Mouse (Mus musculus) kidney, embryonic 16.5 days (tissue): ENCODE data around the gene Tmem104. TPM values are rescaled to one million over a fixed set of nuclear protein-coding genes. Genes with fewer than 3 reads are reported as not detected.

Experiments
- ATAC-seq: fragments of 200-750 bp; cut with Nextera tagmentation; 2 replicates; pipeline ENCODE4 v1.8.0; 2017; ENCODE audit warnings: moderate TSS enrichment; ENCODE audit not compliant: low FRiP score, low TSS enrichment
- H3K27ac ChIP-seq: fragments of 300-500 bp; sonication (generic); 2 replicates; pipeline ENCODE4 v1.5.1; 2014; ENCODE audit warnings: low read length
- H3K27me3 ChIP-seq: fragments of 300-500 bp; sonication (generic); 2 replicates; pipeline ENCODE4 v1.6.1; 2014; ENCODE audit warnings: low read length, control low read depth, mixed read lengths; ENCODE audit not compliant: insufficient read depth
- H3K36me3 ChIP-seq: fragments of 300-500 bp; sonication (generic); 2 replicates; pipeline ENCODE4 v1.6.1; 2014; ENCODE audit warnings: low read length, control low read depth, mixed read lengths; ENCODE audit not compliant: insufficient read depth
- H3K4me1 ChIP-seq: fragments of 300-500 bp; sonication (generic); 2 replicates; pipeline ENCODE4 v1.6.1; 2014; ENCODE audit warnings: low read length, control low read depth, mixed read lengths; ENCODE audit not compliant: insufficient read depth
- H3K4me2 ChIP-seq: fragments of 300-500 bp; sonication (generic); replicated peaks from 2 replicates; pipeline ENCODE4 v1.6.1; 2014; ENCODE audit warnings: low read depth, low read length
- H3K4me3 ChIP-seq: fragments of 300-500 bp; sonication (generic); 2 replicates; pipeline ENCODE4 v1.5.1; 2014; ENCODE audit warnings: mild to moderate bottlenecking, low read length
- H3K9ac ChIP-seq: fragments of 300-500 bp; sonication (generic); replicated peaks from 2 replicates; pipeline ENCODE4 v1.6.1; 2014; ENCODE audit warnings: low read length
- H3K9me3 ChIP-seq: fragments of 300-500 bp; sonication (generic); 2 replicates; pipeline ENCODE4 v1.6.1; 2016; ENCODE audit warnings: low read length, control low read depth
- WGBS: fragments of 180-500 bp; shearing (Covaris S2); extraction: QIAGEN DNeasy Blood & Tissue Kit; methylation state at CpG from one replicate; pipeline ENCODE4 v1.1.7; 2014; 5-methylcytosine and 5-hydroxymethylcytosine counted together
- polyA plus RNA-seq: library from polyadenylated mRNA; unstranded; fragments of >200 nt; fragmentation: Nextera tagmentation; extraction: Ambion mirVana; gene quantifications from 2 replicates; pipeline ENCODE4 v1.2.1, GENCODE M21; 2015

Tmem104 gene
- polyA plus RNA-seq, 1 experiment from 2014 or later = 13.8 TPM

DNA sequence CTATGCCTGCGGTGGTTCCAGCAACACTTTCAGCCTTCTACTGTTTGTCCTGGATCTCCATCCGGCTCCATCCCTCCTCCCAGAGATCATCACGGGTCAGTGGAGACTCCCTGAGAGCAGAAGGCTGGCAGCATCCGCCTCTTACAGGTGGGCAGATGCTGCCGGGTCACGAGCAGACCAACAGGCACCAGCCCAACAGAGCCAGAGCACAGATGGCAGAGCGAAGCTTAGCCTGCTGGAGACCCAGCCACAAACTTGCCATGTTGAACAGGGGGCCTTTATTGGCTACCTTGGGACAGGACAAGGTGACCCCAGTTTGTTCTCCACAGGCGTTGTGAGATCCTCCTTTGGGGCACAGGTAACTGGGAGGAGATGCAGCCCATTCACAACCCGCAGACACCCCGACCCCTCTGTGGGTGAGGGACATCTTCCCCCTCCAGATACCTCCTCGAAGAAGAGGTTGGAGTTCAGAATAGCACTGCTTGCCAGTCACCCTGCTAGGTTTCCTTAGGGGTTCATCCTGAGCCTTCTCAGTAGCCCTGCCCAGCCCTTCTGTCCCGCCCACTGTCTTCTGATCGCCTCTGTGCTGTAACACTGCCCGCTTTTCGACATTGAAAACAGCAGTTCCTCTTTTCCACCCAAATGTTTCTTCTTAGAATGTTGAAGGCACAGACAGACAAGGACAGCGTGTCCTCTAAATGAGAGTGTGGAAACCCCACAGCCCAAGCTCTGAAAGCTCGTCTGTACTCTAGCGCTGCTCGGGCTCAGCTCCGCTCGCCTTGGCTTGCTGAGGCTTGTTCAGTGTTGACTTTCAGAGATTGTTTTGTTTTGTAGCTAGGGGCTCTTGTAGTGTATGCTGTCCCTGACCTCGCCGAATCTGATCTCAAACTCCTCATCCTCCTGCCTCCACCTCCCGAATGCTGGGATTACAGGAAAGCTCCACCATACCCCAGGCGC is 21.8 kb downstream of the Tmem104 start:
- no peaks in the 10 kb centered on the region for H3K27me3 ChIP-seq
- 0 out of 2 replicates have a peak, but pooled peaks cover 6% of the 10 kb centered on the region for H3K4me1 ChIP-seq
- H3K4me3 ChIP-seq = no peak overlapping the region
- no peaks in the 10 kb centered on the region for H3K9me3 ChIP-seq
- no peak overlapping the region for H3K9ac ChIP-seq
- 65% methylated on average over 25 of the region's 25 CpGs for WGBS
- no peak overlapping the region for H3K4me2 ChIP-seq
- peaks cover 6% of the 10 kb centered on the region; the same call in 1 of the 2 replicates for H3K36me3 ChIP-seq
- ATAC-seq = no peak
- no peak overlapping the region for H3K27ac ChIP-seq

DNA sequence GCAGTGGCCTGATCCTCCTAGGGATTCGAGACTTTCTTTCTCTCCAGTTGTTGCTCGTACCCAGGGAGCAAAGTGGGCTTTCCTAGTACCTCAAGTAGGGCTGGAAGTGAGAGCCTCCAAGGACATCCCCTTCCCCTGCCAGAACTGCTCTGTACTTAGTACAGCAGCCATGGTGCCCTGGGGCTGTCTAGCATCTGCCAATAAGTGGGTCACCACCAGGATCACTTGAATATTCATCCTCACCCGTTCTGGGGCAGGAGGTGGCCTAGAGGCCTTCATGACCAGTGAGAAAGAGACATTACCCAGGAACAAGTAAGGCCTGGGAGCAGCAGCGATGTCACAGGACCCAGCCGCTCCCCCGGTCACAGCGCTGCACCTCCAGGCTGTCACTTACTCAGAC is 22.7 kb downstream of the Tmem104 start:
- H3K4me2 ChIP-seq = no peak overlapping the region
- H3K4me1 ChIP-seq = 0 out of 2 replicates have a peak, but pooled peaks cover 9% of the 10 kb centered on the region
- H3K36me3 ChIP-seq = peaks cover 6% of the 10 kb centered on the region; the same call in 1 of the 2 replicates
- H3K27me3 ChIP-seq = no peaks in the 10 kb centered on the region
- H3K27ac ChIP-seq = no peak overlapping the region
- H3K4me3 ChIP-seq = no peak overlapping the region
- H3K9me3 ChIP-seq = no peaks in the 10 kb centered on the region
- H3K9ac ChIP-seq = no peak overlapping the region
- 75% methylated on average over 7 of the region's 7 CpGs for WGBS
- no peak for ATAC-seq

GRCm38 (mm10) chr11:115212116-115212515 is 24.8 kb downstream of the Tmem104 start:
- H3K4me2 ChIP-seq = no peak overlapping the region
- no peak for ATAC-seq
- H3K27ac ChIP-seq = no peak overlapping the region
- 39% methylated on average over 13 of the region's 13 CpGs for WGBS
- no peaks in the 10 kb centered on the region for H3K9me3 ChIP-seq
- H3K4me3 ChIP-seq = no peak overlapping the region
- 0 out of 2 replicates have a peak, but pooled peaks cover 9% of the 10 kb centered on the region for H3K4me1 ChIP-seq
- no peaks in the 10 kb centered on the region for H3K27me3 ChIP-seq
- 0 out of 2 replicates have a peak, but pooled peaks cover 2% of the 10 kb centered on the region for H3K36me3 ChIP-seq
- H3K9ac ChIP-seq = no peak overlapping the region

- 0 out of 2 replicates have a peak, but pooled peaks cover 3% of the 10 kb centered on the region for H3K27me3 ChIP-seq
- 29% methylated on average over 5 of the region's 5 CpGs for WGBS
- no peak overlapping the region for H3K27ac ChIP-seq
- H3K9me3 ChIP-seq = no peaks in the 10 kb centered on the region
- H3K4me2 ChIP-seq = no peak overlapping the region
- no peaks in the 10 kb centered on the region for H3K36me3 ChIP-seq
- no peak overlapping the region for H3K9ac ChIP-seq
- no peak overlapping the region for H3K4me3 ChIP-seq
- peak; percentile 70 for ATAC-seq
- H3K4me1 ChIP-seq = peaks cover 26% of the 10 kb centered on the region; the same call in 1 of the 2 replicates
Measured at GRCm38 (mm10) chr11:115215123-115215522, 27.8 kb downstream of the Tmem104 start.

- H3K36me3 ChIP-seq = no peaks in the 10 kb centered on the region
- no peak for ATAC-seq
- no peaks in the 10 kb centered on the region for H3K9me3 ChIP-seq
- H3K4me3 ChIP-seq = no peak overlapping the region
- no peak overlapping the region for H3K27ac ChIP-seq
- 61% methylated on average over 18 of the region's 18 CpGs for WGBS
- peaks cover 30% of the 10 kb centered on the region; the same call in 1 of the 2 replicates for H3K4me1 ChIP-seq
- H3K27me3 ChIP-seq = peaks cover 9% of the 10 kb centered on the region; the same call in 1 of the 2 replicates
- H3K4me2 ChIP-seq = no peak overlapping the region
- no peak overlapping the region for H3K9ac ChIP-seq
Measured at GRCm38 (mm10) chr11:115217439-115218410, 30.4 kb downstream of the Tmem104 start.

GRCm38 (mm10) chr11:115219263-115219662 is 32.0 kb downstream of the Tmem104 start:
- ATAC-seq = no peak
- H3K4me1 ChIP-seq = peaks cover 32% of the 10 kb centered on the region; the same call in 1 of the 2 replicates
- H3K27me3 ChIP-seq = peaks cover 17% of the 10 kb centered on the region; the same call in 1 of the 2 replicates
- no peaks in the 10 kb centered on the region for H3K9me3 ChIP-seq
- no peak overlapping the region for H3K9ac ChIP-seq
- H3K36me3 ChIP-seq = no peaks in the 10 kb centered on the region
- H3K4me2 ChIP-seq = no peak overlapping the region
- H3K4me3 ChIP-seq = no peak overlapping the region
- 42% methylated on average over 9 of the region's 9 CpGs for WGBS
- H3K27ac ChIP-seq = no peak overlapping the region

GRCm38 (mm10) chr11:115219685-115220084 is 32.4 kb downstream of the Tmem104 start:
- H3K9ac ChIP-seq = no peak overlapping the region
- WGBS = 82% methylated on average over 10 of the region's 10 CpGs
- ATAC-seq = no peak
- H3K4me2 ChIP-seq = no peak overlapping the region
- peaks cover 33% of the 10 kb centered on the region; the same call in 1 of the 2 replicates for H3K4me1 ChIP-seq
- peaks cover 17% of the 10 kb centered on the region; the same call in 1 of the 2 replicates for H3K27me3 ChIP-seq
- H3K9me3 ChIP-seq = no peaks in the 10 kb centered on the region
- H3K36me3 ChIP-seq = no peaks in the 10 kb centered on the region
- no peak overlapping the region for H3K27ac ChIP-seq
- H3K4me3 ChIP-seq = no peak overlapping the region

- H3K27ac ChIP-seq = no peak overlapping the region
- peaks cover 28% of the 10 kb centered on the region for H3K27me3 ChIP-seq
- H3K4me1 ChIP-seq = peaks cover 34% of the 10 kb centered on the region; the same call in 1 of the 2 replicates
- H3K9ac ChIP-seq = no peak overlapping the region
- no peak overlapping the region for H3K4me2 ChIP-seq
- no peak overlapping the region for H3K4me3 ChIP-seq
- WGBS = 37% methylated on average over 12 of the region's 12 CpGs
- H3K9me3 ChIP-seq = no peaks in the 10 kb centered on the region
- H3K36me3 ChIP-seq = no peaks in the 10 kb centered on the region
- ATAC-seq = no peak
Measured at GRCm38 (mm10) chr11:115222077-115222476, 34.8 kb downstream of the Tmem104 start.

- Histone ChIP-seq H3K4me1 (peaks cover 31% of the 10 kb centered on the region; the same call in 1 of the 2 replicates), H3K27ac (no peak overlapping the region), H3K27me3 (peaks cover 28% of the 10 kb centered on the region), H3K9me3 (no peaks in the 10 kb centered on the region), H3K4me3 (no peak overlapping the region), H3K36me3 (no peaks in the 10 kb centered on the region), H3K4me2 (no peak overlapping the region), H3K9ac (no peak overlapping the region)
- 20% methylated on average over 5 of the region's 5 CpGs for WGBS
- no peak for ATAC-seq
Measured at GRCm38 (mm10) chr11:115222570-115222969, 35.3 kb downstream of the Tmem104 start.
